Mouse (Mus musculus): ENCODE results near the gene Atp6v1b1.

- TF ChIP-seq POLR2A (IDR thresholded peaks at IDR 0.05; ENCODE audit: insufficient read length, low read depth) (no peak), MAX (IDR thresholded peaks at IDR 0.05; ENCODE audit: low read depth) (no peak), TCF12 (IDR thresholded peaks at IDR 0.05; ENCODE audit: insufficient read depth, poor library complexity, severe bottlenecking) (no peak), MYOG (IDR thresholded peaks at IDR 0.05; ENCODE audit: control insufficient read depth in 1 of 3, insufficient read depth in 1 of 3, insufficient read length in 2 of 3, low read depth in 2 of 3) (no peak), MYOD1 (IDR thresholded peaks at IDR 0.05; ENCODE audit: control insufficient read depth in 1 of 3, insufficient read length in 2 of 3, low read depth in 2 of 3) (no peak), REST (IDR thresholded peaks at IDR 0.05; ENCODE audit: insufficient read depth, insufficient read length) (no peak)
Measured at GRCm38 (mm10) chr6:83695731-83696130, 47.1 kb upstream of the Atp6v1b1 start.
